Mouse (Mus musculus): ENCODE data around the gene Gm45753. TPM values are rescaled to one million over a fixed set of nuclear protein-coding genes. Genes with fewer than 3 reads are reported as not detected.

Gene Gm45753
- polyA plus RNA-seq, 1 experiment = not detected

- Histone ChIP-seq H3K27ac (replicated peaks; ENCODE audit: low read depth, low read length) (no peak overlapping the region), H3K4me3 (ENCODE audit: insufficient read depth, low read depth, low read length) (no peak overlapping the region), H3K4me1 (ENCODE audit: control insufficient read depth, insufficient read depth, insufficient read length, low read length) (no peaks in the 10 kb centered on the region)
Measured at GRCm38 (mm10) chr8:45258421-45258820, 49.8 kb downstream of the Gm45753 start.

- Histone ChIP-seq H3K4me3 (ENCODE audit: insufficient read depth, low read depth, low read length) (no peak overlapping the region), H3K4me1 (ENCODE audit: control insufficient read depth, insufficient read depth, insufficient read length, low read length) (no peaks in the 10 kb centered on the region), H3K27ac (replicated peaks; ENCODE audit: low read depth, low read length) (no peak overlapping the region)
Measured at GRCm38 (mm10) chr8:45255040-45255439, 53.2 kb downstream of the Gm45753 start.

GRCm38 (mm10) chr8:45254194-45254842 lies 53.9 kb downstream of the Gm45753 start:
- Histone ChIP-seq H3K27ac (replicated peaks; ENCODE audit: low read depth, low read length) (no peak overlapping the region), H3K4me1 (ENCODE audit: control insufficient read depth, insufficient read depth, insufficient read length, low read length) (no peaks in the 10 kb centered on the region), H3K4me3 (ENCODE audit: insufficient read depth, low read depth, low read length) (no peak overlapping the region)

- H3K27ac ChIP-seq (replicated peaks; ENCODE audit: low read depth, low read length) = no peak overlapping the region
- H3K4me3 ChIP-seq (ENCODE audit: insufficient read depth, low read depth, low read length) = no peak overlapping the region
- no peaks in the 10 kb centered on the region for H3K4me1 ChIP-seq (ENCODE audit: control insufficient read depth, insufficient read depth, insufficient read length, low read length)
Measured at GRCm38 (mm10) chr8:45253586-45253985, 54.7 kb downstream of the Gm45753 start.

GRCm38 (mm10) chr8:45253111-45253510 lies 55.2 kb downstream of the Gm45753 start:
- no peaks in the 10 kb centered on the region for H3K4me1 ChIP-seq (ENCODE audit: control insufficient read depth, insufficient read depth, insufficient read length, low read length)
- H3K27ac ChIP-seq (replicated peaks; ENCODE audit: low read depth, low read length) = no peak overlapping the region
- H3K4me3 ChIP-seq (ENCODE audit: insufficient read depth, low read depth, low read length) = no peak overlapping the region

- no peak overlapping the region for H3K4me3 ChIP-seq (ENCODE audit: insufficient read depth, low read depth, low read length)
- H3K27ac ChIP-seq (replicated peaks; ENCODE audit: low read depth, low read length) = no peak overlapping the region
- no peaks in the 10 kb centered on the region for H3K4me1 ChIP-seq (ENCODE audit: control insufficient read depth, insufficient read depth, insufficient read length, low read length)
Measured at GRCm38 (mm10) chr8:45246307-45246706, 62.0 kb downstream of the Gm45753 start.

- H3K4me1 ChIP-seq (ENCODE audit: control insufficient read depth, insufficient read depth, insufficient read length, low read length) = no peaks in the 10 kb centered on the region
- no peak overlapping the region for H3K27ac ChIP-seq (replicated peaks; ENCODE audit: low read depth, low read length)
- no peak overlapping the region for H3K4me3 ChIP-seq (ENCODE audit: insufficient read depth, low read depth, low read length)
Measured at GRCm38 (mm10) chr8:45239363-45239762, 68.9 kb downstream of the Gm45753 start.

- H3K27ac ChIP-seq (replicated peaks; ENCODE audit: low read depth, low read length) = no peak overlapping the region
- no peak overlapping the region for H3K4me3 ChIP-seq (ENCODE audit: insufficient read depth, low read depth, low read length)
Measured at GRCm38 (mm10) chr8:45238282-45238681, 70.0 kb downstream of the Gm45753 start.

GRCm38 (mm10) chr8:45236164-45236912 lies 71.9 kb downstream of the Gm45753 start:
- no peak overlapping the region for H3K27ac ChIP-seq (replicated peaks; ENCODE audit: low read depth, low read length)
- H3K4me1 ChIP-seq (ENCODE audit: control insufficient read depth, insufficient read depth, insufficient read length, low read length) = no peaks in the 10 kb centered on the region
- no peak overlapping the region for H3K4me3 ChIP-seq (ENCODE audit: insufficient read depth, low read depth, low read length)

More at GRCm38 (mm10) chr8:45238282-45238681, 70.0 kb downstream of the Gm45753 start:
- no peaks in the 10 kb centered on the region for H3K4me1 ChIP-seq (ENCODE audit: control insufficient read depth, insufficient read depth, insufficient read length, low read length)

- H3K27ac ChIP-seq (replicated peaks; ENCODE audit: low read depth, low read length) = no peak overlapping the region
Measured at GRCm38 (mm10) chr8:45235228-45235627, 73.0 kb downstream of the Gm45753 start.

GRCm38 (mm10) chr8:45233256-45233655 lies 75.0 kb downstream of the Gm45753 start:
- no peaks in the 10 kb centered on the region for H3K4me1 ChIP-seq (ENCODE audit: control insufficient read depth, insufficient read depth, insufficient read length, low read length)
- no peak overlapping the region for H3K4me3 ChIP-seq (ENCODE audit: insufficient read depth, low read depth, low read length)
- no peak overlapping the region for H3K27ac ChIP-seq (replicated peaks; ENCODE audit: low read depth, low read length)

More at GRCm38 (mm10) chr8:45235228-45235627, 73.0 kb downstream of the Gm45753 start:
- H3K4me1 ChIP-seq (ENCODE audit: control insufficient read depth, insufficient read depth, insufficient read length, low read length) = no peaks in the 10 kb centered on the region
- H3K4me3 ChIP-seq (ENCODE audit: insufficient read depth, low read depth, low read length) = no peak overlapping the region

Other genes with a start within 250 kb of the Gm45753 start
- gene Mtnr1a, start 239.3 kb downstream of the Gm45753 start, polyA plus RNA-seq (2012; ENCODE audit: insufficient read depth, insufficient read length, missing spikeins) = not detected in 2 replicates
- gene F11, start 46.4 kb downstream of the Gm45753 start, polyA plus RNA-seq (2012; ENCODE audit: insufficient read depth, insufficient read length, missing spikeins) = not detected in 2 replicates
- 0.38 and 0.40 TPM in 2 replicates for gene Klkb1, start 13.6 kb downstream of the Gm45753 start, polyA plus RNA-seq (2012; ENCODE audit: insufficient read depth, insufficient read length, missing spikeins)
- 29.3 and 45.5 TPM in 2 replicates for gene Cyp4v3, start 24.8 kb upstream of the Gm45753 start, polyA plus RNA-seq (2012; ENCODE audit: insufficient read depth, insufficient read length, missing spikeins)
- gene Fam149a, start 73.8 kb upstream of the Gm45753 start, polyA plus RNA-seq (2012; ENCODE audit: insufficient read depth, insufficient read length, missing spikeins) = 10.6 and 13.1 TPM in 2 replicates
- gene Tlr3, start 102.6 kb upstream of the Gm45753 start, polyA plus RNA-seq (2012; ENCODE audit: insufficient read depth, insufficient read length, missing spikeins) = 6.6 and 7.1 TPM in 2 replicates
- gene Sorbs2, start 199.3 kb upstream of the Gm45753 start, polyA plus RNA-seq (2012; ENCODE audit: insufficient read depth, insufficient read length, missing spikeins) = 4.7 and 6.4 TPM in 2 replicates